Mouse (Mus musculus): Measurements from ENCODE around the gene Pramef12.

- TF ChIP-seq CTCF (IDR thresholded peaks at IDR 0.05; ENCODE audit: extremely low read depth, insufficient read depth, low read length) (no peak), POLR2A (IDR thresholded peaks at IDR 0.05; ENCODE audit: extremely low read depth, insufficient read depth, low read length) (no peak)
Observed at GRCm38 (mm10) chr4:144428868-144429267, 20.6 kb upstream of the Pramef12 start.

All from cortical plate, adult 2 months (tissue).